Mouse (Mus musculus) CH12.LX (cell line): ENCODE measurements around the gene Aldh3b2. TPM values are rescaled to one million over a fixed set of nuclear protein-coding genes. Genes with fewer than 3 reads are reported as not detected.
"Not testable (repeated sequence)": the region's sequence is repeated elsewhere in the genome, so short reads cannot be mapped to it uniquely, and the experiment has no call there.

ENCODE experiments used
- DNase-seq: peaks from one replicate; pipeline ENCODE4 v3.0.0-alpha.2; 2013; ENCODE audit errors: extremely low read depth
- H3K27ac ChIP-seq: 2 replicates; pipeline ENCODE4 v1.5.1; 2012; ENCODE audit warnings: low read depth, mild to moderate bottlenecking, control low read depth, moderate library complexity; ENCODE audit not compliant: insufficient read depth
- H3K27me3 ChIP-seq: replicated peaks from 2 replicates; pipeline ENCODE3; 2012; ENCODE audit warnings: inconsistent platforms
- H3K36me3 ChIP-seq, 2 experiments: replicated peaks in 1 of 2; 2 replicates each; pipeline versions ENCODE3 to v1.6.1; 2012; ENCODE audit warnings: inconsistent platforms in 1 of 2, low read length in 1 of 2, mild to moderate bottlenecking in 1 of 2, mixed read lengths in 1 of 2, moderate library complexity in 1 of 2; ENCODE audit not compliant: control insufficient read depth in 1 of 2, insufficient read depth in 1 of 2
- H3K4me1 ChIP-seq, 2 experiments: 2 replicates each; pipeline ENCODE4 v1.6.1; 2012; ENCODE audit warnings: inconsistent platforms in 1 of 2, moderate library complexity in 1 of 2; ENCODE audit not compliant: insufficient read depth in 2 of 2, control insufficient read depth in 1 of 2
- H3K4me2 ChIP-seq: 2 replicates; pipeline ENCODE4 v1.6.1; 2012; ENCODE audit warnings: low read depth, mild to moderate bottlenecking, control low read depth; ENCODE audit not compliant: poor library complexity, insufficient read depth, severe bottlenecking
- H3K4me3 ChIP-seq, 3 experiments: fragments of 150-350 bp in 1 of 3; sonication (generic) in 1 of 3; replicated peaks in 1 of 3; 2 replicates each; pipeline versions ENCODE3 to v1.5.1; 2011 to 2012; ENCODE audit warnings: low read depth in 2 of 3, low read length in 2 of 3, mild to moderate bottlenecking in 2 of 3, moderate library complexity in 2 of 3, control low read depth in 1 of 3, improper control_type of control experiment in 1 of 3, inconsistent platforms in 1 of 3, mixed read lengths in 1 of 3; ENCODE audit not compliant: poor library complexity in 1 of 3
- H3K79me2 ChIP-seq: replicated peaks from 2 replicates; pipeline ENCODE4 v1.6.1; 2012; ENCODE audit warnings: mild to moderate bottlenecking, moderate library complexity; ENCODE audit not compliant: control insufficient read depth, poor library complexity, insufficient read depth, severe bottlenecking; ENCODE audit errors: extremely low read depth
- H3K9ac ChIP-seq: 2 replicates; pipeline ENCODE4 v1.6.1; 2012; ENCODE audit warnings: low read depth, mild to moderate bottlenecking, control low read depth, moderate library complexity; ENCODE audit not compliant: insufficient read depth
- H3K9me3 ChIP-seq: replicated peaks from 2 replicates; pipeline ENCODE3; 2012; ENCODE audit warnings: low read length, inconsistent platforms, mixed read lengths
- CHD2 ChIP-seq: IDR thresholded peaks from 2 replicates; pipeline ENCODE4 v1.6.1; 2011; ENCODE audit warnings: low read length, improper control_type of control experiment
- E2F4 ChIP-seq: IDR thresholded peaks from 2 replicates; pipeline ENCODE4 v1.6.1; 2011; ENCODE audit warnings: low read depth, low read length, improper control_type of control experiment; ENCODE audit not compliant: insufficient replicate concordance
- JUND ChIP-seq: conservative IDR thresholded peaks from 2 replicates; pipeline ENCODE4 v1.6.1; 2011; ENCODE audit warnings: low read depth, low read length, improper control_type of control experiment
- MAX ChIP-seq: IDR thresholded peaks from 2 replicates; pipeline ENCODE4 v1.6.1; 2011; ENCODE audit warnings: low read length, improper control_type of control experiment
- MEF2A ChIP-seq: IDR thresholded peaks from 2 replicates; pipeline ENCODE4 v1.6.1; 2014; ENCODE audit warnings: low read depth, mild to moderate bottlenecking, inconsistent platforms, low read length, improper control_type of control experiment, borderline replicate concordance
- MXI1 ChIP-seq: IDR thresholded peaks from 2 replicates; pipeline ENCODE4 v1.6.1; 2011; ENCODE audit warnings: mild to moderate bottlenecking, low read depth, low read length, improper control_type of control experiment
- NRF1 ChIP-seq: IDR thresholded peaks from 2 replicates; pipeline ENCODE4 v1.6.1; 2014; ENCODE audit warnings: low read depth, mild to moderate bottlenecking, inconsistent platforms, low read length, improper control_type of control experiment, moderate library complexity
- SIN3A ChIP-seq: IDR thresholded peaks from 2 replicates; pipeline ENCODE4 v1.6.1; 2012; ENCODE audit warnings: low read length, improper control_type of control experiment, inconsistent platforms
- ZKSCAN1 ChIP-seq: IDR thresholded peaks from 2 replicates; pipeline ENCODE4 v1.6.1; 2012; ENCODE audit warnings: low read depth, inconsistent platforms, low read length, improper control_type of control experiment, borderline replicate concordance
- ZNF384 ChIP-seq: IDR thresholded peaks from 2 replicates; pipeline ENCODE4 v1.6.1; 2012; ENCODE audit warnings: low read depth, low read length, improper control_type of control experiment, inconsistent platforms
- dilution Hi-C: fragments of 300-500 bp; cut with MboI; formaldehyde crosslinking; loops from 2 replicates; pipeline ENCODE4 v1.14.3; 2020; ENCODE audit warnings: low sequenced_read_pairs; ENCODE audit not compliant: extremely low pct_unique_long_range_greater_than_20kb, extremely low pct_ligation_motif_present
- in situ Hi-C: fragments of 300-500 bp; cut with MboI; formaldehyde crosslinking; loops from 3 replicates; pipeline ENCODE4 v1.14.3; 2019; ENCODE audit warnings: low sequenced_read_pairs, low pct_ligation_motif_present, low pct_unique_long_range_greater_than_20kb, mixed read lengths
- polyA plus RNA-seq: library from polyadenylated mRNA; unstranded; fragments of >175 nt; gene quantifications from 2 replicates; pipeline ENCODE4 v1.2.1, GENCODE M21; 2012; ENCODE audit warnings: low read depth; ENCODE audit not compliant: insufficient read length
- total RNA-seq, 2 experiments: library from RNA; depleted of rRNA; stranded (reverse); fragments of 300-350 nt in 1 of 2; fragments of >200 nt in 1 of 2; gene quantifications; 2 replicates each; pipeline ENCODE4 v1.2.3; 2012 to 2014

Gene Aldh3b2
- total and polyA plus RNA-seq, 3 experiments: not detected

GRCm38 (mm10) chr19:3959030-3959429 lies 13.1 kb upstream of the Aldh3b2 start:
- no peak for DNase-seq
- Histone ChIP-seq H3K27ac (no peak overlapping the region), H3K9me3 (no peaks in the 10 kb centered on the region), H3K4me3 (no peak overlapping the region), H3K4me1 (peaks cover 2 to 14% of the 10 kb centered on the region in 2 experiments; a peak in 3 of 4 replicates), H3K9ac (no peak overlapping the region), H3K4me2 (no peak overlapping the region)
- dilution Hi-C loops: no loop called here
- no peak for TF ChIP-seq MXI1
- TF ChIP-seq, all 38 proteins: peak for 0
- Histone ChIP-seq H3K36me3 (no peaks in the 10 kb centered on the region), H3K27me3 (no peaks in the 10 kb centered on the region), H3K79me2 (no peaks in the 10 kb centered on the region)
- in situ Hi-C loops: no loop called here

GRCm38 (mm10) chr19:3960211-3960610 lies 11.9 kb upstream of the Aldh3b2 start:
- Histone ChIP-seq H3K27ac (no peak overlapping the region), H3K9ac (no peak overlapping the region), H3K9me3 (no peaks in the 10 kb centered on the region), H3K36me3 (no peaks in the 10 kb centered on the region), H3K4me1 (peaks cover 2 to 17% of the 10 kb centered on the region in 2 experiments; a peak in 3 of 4 replicates), H3K27me3 (no peaks in the 10 kb centered on the region)
- DNase-seq: no peak
- in situ Hi-C loops: no loop called here
- dilution Hi-C loops: no loop called here
- TF ChIP-seq MAX: no peak
- no peak for TF ChIP-seq E2F4
- TF ChIP-seq JUND: no peak
- no peak for TF ChIP-seq ZKSCAN1
- TF ChIP-seq CHD2: no peak
- no peak for TF ChIP-seq SIN3A
- TF ChIP-seq ZNF384: no peak
- TF ChIP-seq MXI1: no peak
- TF ChIP-seq NRF1: no peak
- no peak for TF ChIP-seq MEF2A
- TF ChIP-seq, all 38 proteins: peak for 0
- no peak overlapping the region for H3K4me2 ChIP-seq
- no peaks in the 10 kb centered on the region for H3K79me2 ChIP-seq
- no peak overlapping the region for H3K4me3 ChIP-seq

- dilution Hi-C loops: not testable (repeated sequence)
These were observed 10.3 kb upstream of the Aldh3b2 start for GRCm38 (mm10) chr19:3961805-3962204.

More at GRCm38 (mm10) chr19:3961805-3962204, 10.3 kb upstream of the Aldh3b2 start:
- H3K4me2 ChIP-seq, H3K4me3 ChIP-seq, H3K9ac ChIP-seq, H3K27me3 ChIP-seq, H3K9me3 ChIP-seq, H3K79me2 ChIP-seq, H3K27ac ChIP-seq, DNase-seq, H3K36me3 ChIP-seq, in situ Hi-C loops: not testable (repeated sequence)
- peaks cover 0 to 17% of the 10 kb centered on the region in 2 experiments; a peak in 3 of 4 replicates for H3K4me1 ChIP-seq
